Mouse (Mus musculus) heart, postnatal 36 days (tissue): ENCODE measurements around the gene Tada3. TPM values are rescaled to one million over a fixed set of nuclear protein-coding genes. Genes with fewer than 3 reads are reported as not detected.

Experiments
- DNase-seq, 2 experiments: peaks; one replicate each; pipeline ENCODE4 v3.0.0; 2021 to 2022
- intact Hi-C: fragments of 180-260 bp; cut with DNase I; formaldehyde crosslinking; loops from one replicate; pipeline ENCODE4 v1.15.1; 2025
- total RNA-seq, 2 experiments: library from RNA; stranded (reverse); gene quantifications; 2 replicates each; pipeline ENCODE4 v1.2.3; 2021

The Tada3 gene
- total RNA-seq = 10 to 100 TPM; 23.6 to 24.4 TPM

DNA sequence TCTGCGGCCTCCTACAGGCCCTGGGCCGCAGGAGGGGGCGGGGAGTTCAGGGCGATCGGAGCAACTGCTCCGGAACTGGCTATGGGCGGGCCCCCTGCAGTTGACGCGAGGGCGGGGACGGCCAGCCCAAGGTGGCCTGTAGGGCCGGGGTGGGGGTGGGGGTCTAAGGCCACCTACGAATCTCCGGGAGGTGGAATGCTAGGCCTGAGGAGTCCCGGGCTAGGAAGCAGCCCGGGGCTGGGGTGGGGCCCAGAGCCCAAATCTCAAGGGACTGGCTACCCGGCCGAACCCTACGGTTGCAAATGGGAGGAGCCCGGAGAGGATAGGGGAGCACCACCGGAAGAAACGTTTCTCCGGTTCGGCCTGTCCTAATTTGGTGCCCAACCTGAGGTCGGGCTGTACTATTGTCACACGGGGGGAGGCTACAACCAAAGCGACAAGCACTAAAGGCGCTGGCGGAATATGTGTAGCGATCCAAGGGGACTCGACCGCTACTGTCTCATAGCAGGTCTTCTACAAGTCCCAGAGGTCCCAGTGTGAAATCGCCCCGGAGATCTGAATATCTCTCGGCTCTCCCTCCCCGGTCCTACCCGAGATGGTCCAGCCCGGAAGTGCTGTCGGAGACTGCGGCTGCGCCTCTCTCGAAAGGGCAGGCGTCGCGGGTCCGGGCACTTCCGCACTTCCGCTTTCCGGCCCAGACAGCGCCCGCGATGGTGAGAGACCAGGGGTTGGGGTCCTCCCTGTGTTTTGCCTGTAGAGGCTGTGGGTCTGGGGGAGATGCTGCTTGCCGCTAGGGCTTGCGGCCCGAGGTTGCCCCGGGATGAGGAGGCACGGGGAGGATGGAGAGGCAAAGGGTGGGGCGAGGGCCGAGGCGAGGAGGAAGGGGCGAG is at the start of gene Tada3, which contains the start of gene Arpc4:
TSS of gene Tada3 (minus strand) at position 388 of the 890 bp plus-strand sequence.
TSS of gene Arpc4 (plus strand) at position 620 of the 890 bp plus-strand sequence.
- intact Hi-C loops = loop anchor here (1.0 to 5.0 kb wide), 7 partner anchors 34 to 330 kb away; partner anchors contain the start of genes Brpf1, Camk1, Ogg1 and Rpusd3
- peak; percentile 92 to 96 for DNase-seq

DNA sequence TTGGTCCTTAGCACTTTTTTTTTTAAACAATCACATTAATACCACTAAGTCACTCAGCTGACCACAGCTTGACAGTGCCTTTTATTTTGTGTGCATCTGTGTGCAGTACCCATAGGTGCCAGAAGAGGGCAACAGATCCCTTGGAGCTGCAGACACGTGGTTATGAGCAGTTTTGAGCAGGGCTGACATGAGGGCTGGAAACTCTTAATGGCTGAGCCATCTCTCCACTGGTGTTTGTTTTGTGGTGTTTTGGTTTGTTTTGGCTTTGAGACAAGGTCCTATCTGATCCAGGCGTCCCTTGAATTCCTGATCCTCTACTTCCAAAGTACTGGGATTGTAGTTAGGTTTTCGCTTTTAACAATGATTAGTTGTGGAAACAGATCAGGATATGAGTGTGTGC is 49.7 kb upstream of the Tada3 start:
- intact Hi-C loops = no loop called here
- no peak for DNase-seq

DNA sequence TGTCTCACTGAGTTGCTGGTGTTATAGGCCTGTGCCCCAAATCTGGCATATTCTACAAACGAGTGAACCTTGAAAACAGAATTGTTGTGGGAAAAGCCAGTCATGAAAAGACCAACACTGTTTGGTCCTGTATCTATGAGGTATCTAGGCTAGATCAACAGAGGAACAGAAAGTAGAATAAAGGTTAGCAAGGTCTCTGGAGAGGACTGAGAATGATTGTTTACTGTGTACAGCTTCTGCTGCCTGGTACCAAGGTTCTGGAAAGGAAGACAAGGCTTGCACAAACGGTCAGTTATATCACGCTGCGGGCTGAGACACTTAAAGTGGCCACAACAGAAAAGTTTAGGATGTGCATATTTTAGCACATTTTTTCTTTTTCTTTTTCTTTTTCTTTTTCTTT is 49.0 kb upstream of the Tada3 start:
- intact Hi-C loops = no loop called here
- DNase-seq = no peak

DNA sequence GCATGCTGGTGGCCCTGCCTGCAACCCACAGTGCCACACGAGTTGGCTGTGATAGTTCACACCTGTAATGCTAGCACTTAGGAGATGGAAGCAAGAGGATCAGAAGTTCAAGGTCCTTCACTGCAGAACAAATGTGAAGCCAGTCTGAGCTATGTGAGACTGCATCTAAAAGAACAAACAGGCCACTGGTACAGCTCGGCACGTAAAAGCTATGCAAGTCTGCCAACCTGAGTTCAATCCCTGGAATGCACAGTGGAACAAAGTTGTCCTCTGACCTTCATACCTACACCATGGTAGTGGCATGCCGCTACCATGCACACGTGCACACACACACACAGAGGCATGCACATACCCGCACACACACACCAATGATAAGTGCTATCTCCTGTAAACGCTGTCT is 46.5 kb upstream of the Tada3 start:
- intact Hi-C loops = loop anchor here (1.0 kb wide), 1 partner anchor 46 kb away; the partner anchor contains the start of gene Arpc4
- DNase-seq = no peak

DNA sequence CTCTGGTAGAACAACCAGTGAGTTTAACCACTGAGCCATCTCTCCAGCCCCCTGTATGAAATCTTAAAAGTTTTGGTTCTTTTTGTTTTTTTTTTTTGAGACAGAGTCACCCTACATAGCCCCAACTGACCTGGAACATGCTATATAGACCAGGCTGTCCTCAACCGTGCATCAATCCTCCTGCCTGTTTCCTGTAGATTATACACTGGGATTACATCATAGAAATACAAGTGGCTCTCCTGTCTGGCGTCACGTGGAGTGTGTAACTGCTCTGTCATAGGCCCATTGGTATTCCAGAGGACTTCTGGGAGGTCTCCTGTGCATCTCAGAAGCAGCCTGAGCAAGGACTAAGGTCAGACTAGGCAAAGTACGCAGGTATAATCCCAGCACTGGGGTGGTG is 45.3 kb upstream of the Tada3 start:
- DNase-seq = no peak
- intact Hi-C loops = no loop called here

DNA sequence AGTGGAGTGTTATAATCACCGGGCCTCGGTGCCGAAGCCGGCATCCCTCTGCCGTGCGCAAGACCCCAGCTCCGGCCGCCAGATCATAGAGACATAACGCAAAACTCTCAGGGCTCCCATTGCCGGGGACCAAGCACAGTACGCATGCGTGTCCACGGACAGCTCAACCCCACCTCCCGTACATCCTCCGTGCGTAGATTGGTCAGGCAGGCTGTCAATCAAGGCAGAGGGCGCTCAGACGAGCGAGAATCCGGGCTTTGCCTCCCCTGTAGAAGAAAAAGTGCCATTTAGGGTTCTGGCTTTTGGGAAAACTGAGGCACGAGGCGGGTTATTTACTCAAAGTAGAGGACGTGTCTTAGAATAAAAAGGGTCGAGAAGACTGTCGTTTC is 41.5 kb upstream of the Tada3 start, which contains the start of gene Rpusd3:
TSS of gene Rpusd3 (minus strand) at position 142 of the 389 bp plus-strand sequence.
- intact Hi-C loops = loop anchor here (2.0 kb wide), 1 partner anchor 40 kb away; the partner anchor contains the start of gene Arpc4
- peak; percentile 100 for DNase-seq

DNA sequence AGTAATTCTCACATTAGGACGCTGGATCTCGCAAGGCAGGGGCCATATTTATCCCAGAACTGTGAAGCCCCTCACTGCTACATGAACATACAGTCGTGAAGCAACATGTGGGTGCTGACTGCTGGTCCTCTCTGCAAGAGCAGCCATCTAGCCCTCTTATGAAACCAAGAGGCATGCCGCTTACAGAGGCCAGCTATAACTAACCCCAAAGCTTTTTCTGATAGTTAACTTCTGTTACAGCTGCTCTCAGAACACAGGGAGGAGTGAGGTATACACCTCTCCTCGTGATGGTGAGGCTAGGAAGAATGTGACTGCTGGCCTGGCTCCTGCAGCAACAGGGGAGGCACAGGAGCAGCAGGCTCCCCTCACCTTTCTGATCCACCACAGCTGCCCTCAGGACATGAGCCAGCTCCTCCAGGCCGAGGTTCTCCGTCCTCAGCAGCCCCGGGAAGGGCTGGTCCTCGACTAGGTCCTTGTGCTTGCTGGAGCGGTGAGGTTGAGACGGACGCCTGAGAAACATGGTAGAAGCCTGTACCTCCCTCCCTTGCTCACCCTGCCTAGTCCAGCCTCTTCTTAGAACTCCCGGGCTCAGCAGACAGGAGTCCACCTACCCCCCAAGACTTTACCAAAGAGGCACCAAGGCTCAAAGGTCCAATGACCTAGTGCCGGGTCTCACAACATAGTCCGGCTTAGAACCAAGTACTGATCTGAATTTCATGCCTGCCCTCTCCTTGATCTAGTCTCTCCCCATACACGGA is 40.9 kb upstream of the Tada3 start:
- DNase-seq = no peak
- intact Hi-C loops = loop anchor here (2.0 kb wide), 1 partner anchor 40 kb away; the partner anchor contains the start of gene Arpc4

DNA sequence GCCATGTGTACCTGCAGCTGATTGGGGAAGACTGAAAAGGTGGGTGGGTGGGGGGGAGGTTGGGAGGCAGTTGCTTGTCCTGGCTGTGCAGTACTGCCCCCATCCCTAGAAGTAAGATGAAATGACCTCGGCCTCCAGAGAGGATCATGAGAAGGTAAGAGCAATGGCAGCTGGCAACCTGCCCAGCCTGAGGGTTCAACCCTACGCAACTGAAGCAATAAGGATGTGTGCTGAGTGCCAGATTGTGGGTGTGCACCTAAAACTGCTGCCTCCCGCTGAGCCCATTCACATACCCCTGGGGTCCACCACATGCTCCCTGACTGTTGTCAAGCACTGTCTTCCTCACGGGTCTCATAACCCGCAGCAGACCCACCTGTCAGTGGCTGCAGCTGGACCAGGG is 38.7 kb upstream of the Tada3 start:
- no peak for DNase-seq
- intact Hi-C loops = no loop called here

DNA sequence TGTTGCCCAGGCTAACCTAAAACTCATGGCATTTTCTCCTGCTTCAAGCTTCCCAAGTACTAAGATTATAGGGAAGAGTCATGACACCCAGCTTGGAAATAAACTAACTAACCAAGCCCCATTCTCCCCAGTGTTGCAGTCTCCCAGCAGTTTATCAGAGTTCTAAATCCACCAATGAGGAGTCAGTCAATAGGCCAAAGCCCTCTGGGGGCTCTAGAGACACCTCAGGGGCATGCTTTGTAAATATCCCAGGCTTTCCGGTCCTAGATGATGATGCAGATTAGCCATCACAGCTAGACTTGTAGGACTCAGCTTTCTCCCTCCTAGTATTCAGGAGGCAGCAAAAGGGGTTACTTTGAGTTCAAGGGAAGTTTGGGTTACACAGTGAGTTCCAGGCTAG is 32.3 kb upstream of the Tada3 start:
- intact Hi-C loops = no loop called here
- no peak for DNase-seq

DNA sequence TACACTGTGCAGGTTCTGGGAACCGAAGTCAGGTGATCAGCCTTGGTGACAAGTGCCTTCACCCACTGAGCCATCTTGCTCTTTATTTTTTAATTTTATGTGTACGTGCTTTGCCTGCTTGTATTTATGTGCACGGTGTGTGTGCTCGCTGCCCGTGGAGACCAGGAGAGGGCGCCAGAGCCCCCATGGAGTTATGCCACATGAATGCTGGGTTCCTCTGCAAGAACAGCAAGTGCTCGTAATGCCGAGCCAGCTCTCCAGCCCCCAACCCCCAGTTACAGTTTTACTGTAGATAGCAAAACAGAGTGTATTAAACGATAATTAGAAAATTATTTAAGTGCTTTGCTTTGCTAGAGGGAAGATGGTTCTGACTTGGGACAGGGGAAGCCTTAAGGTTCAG is 29.0 kb upstream of the Tada3 start:
- no peak for DNase-seq
- intact Hi-C loops = no loop called here

DNA sequence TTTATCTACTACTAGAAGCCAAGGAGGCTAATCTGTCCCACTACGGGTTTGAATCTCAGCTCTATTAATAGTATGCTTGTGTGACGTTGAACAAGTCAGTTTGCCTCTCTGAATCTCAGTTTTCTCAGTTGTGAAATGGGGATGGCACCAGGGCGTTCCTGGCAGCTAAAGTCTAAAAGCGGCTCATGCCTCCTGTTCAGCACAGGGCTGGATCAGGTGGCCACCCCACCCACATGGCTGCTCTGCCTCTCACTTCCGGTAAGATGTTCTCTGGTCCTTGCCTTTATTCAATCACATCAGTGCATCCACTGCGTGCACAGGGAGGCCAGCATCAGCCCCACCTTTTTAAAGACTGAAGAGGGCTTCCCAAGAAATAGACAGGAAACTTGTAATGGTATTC is 27.8 kb upstream of the Tada3 start:
- intact Hi-C loops = no loop called here
- no peak for DNase-seq

DNA sequence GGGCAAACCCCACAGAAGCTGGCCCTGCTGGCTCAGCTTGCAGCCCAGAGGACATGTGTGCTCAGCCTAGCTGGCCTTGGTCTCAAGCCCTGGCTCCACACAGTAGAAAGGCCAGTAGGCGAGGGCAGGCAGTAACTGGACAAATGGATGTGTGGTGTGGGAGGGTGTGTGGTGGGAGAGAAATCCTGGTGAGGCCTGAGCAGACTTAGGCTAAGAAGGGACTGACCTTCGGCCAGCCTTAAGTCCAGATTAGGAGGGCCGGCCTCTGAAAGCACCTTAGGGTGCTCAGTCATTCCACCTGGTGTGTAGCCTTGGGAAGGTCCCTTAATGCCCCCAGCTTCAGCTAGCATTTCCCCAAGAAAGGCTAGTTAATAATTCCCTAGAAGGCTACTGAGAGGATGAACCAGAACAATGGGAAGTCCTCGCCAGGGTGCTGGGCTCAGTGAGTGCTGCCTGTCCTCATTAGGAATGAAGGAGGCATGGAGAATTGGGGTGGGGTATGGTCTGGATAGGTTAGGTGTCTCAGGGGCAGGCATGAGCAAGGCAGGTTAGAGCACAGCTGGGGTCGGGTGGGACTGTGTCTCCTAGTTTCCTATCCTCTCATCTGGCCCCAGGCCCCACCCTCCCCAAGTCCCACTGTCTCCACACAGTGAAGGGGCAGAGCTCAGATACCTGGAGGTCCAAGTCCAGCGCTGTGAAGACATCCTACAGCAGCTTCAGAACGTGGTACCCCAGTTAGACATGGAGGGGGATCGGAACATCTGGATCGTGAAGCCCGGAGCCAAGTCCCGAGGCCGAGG is 27.2 kb upstream of the Tada3 start:
- intact Hi-C loops = no loop called here
- no peak for DNase-seq

DNA sequence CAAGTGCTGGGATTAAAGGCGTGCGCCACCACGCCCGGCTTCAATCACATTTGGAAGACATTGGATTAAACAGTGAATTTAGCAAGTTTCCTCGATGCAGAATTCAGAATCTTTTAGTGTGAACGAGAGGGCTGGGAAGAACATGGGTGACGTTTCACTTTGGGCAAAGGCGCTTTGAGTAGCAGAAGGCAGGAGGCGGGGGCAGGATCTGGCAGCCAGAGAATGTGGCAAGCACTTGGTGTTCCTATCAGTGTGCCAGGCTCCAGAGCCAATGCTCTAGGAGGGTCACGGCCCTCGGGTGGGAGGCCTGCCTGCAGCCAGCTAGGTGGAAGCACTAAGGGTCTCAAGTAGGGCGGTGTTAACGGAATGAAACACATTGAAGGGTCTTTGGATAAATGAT is 24.4 kb upstream of the Tada3 start:
- intact Hi-C loops = no loop called here
- DNase-seq = no peak

DNA sequence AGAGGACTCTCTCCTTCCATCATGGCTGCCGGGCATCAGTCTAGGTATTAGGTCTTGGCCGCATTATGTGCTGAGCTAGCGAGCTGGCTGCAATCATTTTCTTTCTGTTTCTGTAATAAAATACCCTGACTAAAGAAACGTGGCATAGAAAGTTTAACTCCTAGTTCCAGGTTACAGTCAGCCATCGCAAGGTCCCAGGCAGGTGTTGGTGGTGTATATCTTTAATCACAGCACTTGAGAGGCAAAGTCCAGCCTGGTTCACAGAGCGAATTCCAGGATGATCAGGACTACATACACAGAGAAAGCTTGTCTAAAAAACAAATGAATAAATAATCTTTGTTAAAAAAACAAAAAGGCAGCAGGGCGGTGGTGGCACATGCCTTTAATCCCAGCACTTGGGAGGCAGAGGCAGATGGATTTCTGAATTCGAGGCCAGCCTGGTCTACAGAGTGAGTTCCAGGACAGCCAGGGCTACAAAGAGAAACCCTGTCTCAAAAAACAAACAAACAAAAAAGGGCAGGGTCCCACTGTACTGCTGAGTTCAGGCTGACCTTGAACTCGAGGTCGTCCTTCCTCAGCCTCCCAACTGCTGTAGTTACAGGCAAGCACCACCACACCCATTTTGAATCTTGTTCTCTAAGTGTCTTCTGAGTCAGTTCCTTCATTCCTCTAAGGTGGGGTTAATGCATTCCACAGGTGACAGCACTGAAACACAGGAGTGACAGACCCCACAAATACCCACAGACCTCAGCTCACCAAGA is 18.8 kb upstream of the Tada3 start:
- DNase-seq = no peak
- intact Hi-C loops = no loop called here

DNA sequence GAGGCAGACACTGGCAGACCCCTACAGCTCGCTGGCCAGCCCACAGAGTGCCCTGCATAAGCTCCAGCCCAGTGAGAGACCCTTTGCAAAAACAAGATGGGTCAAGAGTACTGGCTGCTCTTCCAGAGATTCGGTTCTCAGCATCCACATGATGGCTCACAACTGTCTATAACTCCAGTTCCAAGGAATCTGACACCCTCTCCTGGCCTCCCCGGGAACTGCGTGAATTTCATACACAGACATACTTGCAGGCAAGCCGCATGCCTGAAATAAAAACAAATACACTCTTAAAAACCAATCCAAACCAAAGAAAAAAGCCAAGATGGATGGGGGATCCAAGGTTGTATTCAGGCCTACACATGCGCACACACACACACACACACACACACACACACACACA is 17.8 kb upstream of the Tada3 start:
- intact Hi-C loops = no loop called here

DNA sequence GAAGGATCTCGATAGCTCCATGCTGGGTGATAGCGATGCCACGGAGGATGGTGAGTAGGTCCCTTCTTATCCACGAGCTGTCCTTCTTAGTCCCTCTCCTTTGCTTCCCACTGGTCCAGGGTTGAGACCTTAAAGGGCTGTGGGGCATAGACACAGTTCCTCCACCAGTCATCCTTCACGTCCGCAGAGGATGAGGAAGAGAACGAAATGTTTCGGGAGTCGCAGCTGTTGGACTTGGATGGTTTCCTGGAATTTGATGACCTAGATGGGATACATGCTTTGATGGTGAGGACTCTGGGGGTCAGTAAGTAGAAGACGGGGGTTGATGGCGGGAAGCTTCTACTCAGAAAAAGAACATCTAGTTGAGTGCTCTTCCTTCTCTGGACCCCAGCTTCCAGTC is 17.1 kb upstream of the Tada3 start:
- intact Hi-C loops = no loop called here
- DNase-seq = no peak

More for the DNA sequence above, 17.8 kb upstream of the Tada3 start:
- no peak for DNase-seq

DNA sequence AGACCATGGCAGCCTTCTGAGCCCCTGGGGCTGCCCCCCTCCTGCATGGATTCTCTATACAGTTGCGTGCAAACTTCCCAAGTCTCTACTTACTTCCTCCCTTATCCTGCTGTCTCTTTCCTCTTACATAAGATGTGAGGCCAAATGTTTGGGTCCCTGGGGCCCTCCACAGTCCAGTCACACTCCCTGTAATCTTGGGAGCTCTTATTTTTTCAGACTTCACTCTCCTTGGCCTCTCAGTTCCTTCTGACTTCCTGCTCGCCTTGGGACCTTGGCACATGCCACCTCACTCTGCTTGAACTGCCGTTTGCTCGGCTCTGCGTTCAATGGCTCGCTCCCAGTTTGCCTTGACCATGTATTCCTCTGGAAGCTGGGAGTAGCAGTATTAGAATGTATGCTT is 16.3 kb upstream of the Tada3 start:
- DNase-seq = no peak
- intact Hi-C loops = no loop called here

DNA sequence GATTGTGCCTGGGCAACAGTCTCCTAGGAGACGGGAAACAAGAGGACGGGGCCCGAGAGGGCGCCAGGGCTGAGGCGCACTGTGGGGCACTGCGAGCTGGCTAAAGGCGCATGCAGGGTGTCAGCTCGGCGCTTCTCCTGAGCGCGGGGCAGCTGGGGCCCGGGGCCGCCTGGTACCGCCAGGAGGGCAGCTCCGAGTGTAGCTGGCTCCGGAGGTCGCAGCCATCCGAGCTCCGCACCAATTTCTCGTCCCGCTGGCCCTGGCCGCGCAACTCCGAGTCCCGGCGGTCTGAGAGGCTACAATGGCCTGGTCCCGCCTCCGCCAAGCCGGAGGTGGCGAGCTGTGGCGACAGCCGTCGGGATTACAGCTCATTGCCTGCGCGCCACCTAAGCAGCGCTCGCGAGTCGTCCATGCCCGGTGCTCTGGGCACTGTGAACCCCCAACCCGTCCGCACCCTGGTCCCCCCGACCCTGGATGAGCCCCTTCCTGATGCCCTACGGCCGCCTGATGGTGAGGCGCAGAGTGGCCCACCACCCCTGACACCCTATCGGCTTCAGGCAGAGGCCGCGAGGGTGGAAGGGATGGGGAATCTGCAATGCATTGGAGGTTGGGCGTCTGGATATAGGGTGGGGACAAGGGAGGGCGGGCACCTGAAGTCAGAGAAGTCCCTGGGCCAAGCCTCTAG is 14.8 kb upstream of the Tada3 start:
- intact Hi-C loops = no loop called here

DNA sequence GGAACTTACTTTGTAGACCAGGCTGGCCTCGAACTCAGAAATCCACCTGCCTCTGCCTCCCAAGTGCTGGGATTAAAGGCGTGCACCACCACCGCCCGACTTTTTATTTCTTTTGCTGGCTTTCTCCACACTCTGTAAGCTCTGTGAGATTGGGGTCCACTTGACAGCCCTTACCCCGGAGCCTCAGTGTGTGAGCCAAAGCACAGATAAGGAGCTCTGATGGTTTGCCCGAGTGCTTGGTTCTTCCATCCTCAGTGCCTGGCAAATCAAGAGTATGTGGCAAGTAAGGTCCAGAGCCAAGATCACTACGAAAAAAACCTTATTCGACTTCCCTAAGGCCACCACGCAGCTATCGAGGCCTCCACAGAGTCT is 14.3 kb upstream of the Tada3 start:
- no peak for DNase-seq
- intact Hi-C loops = no loop called here

More for the DNA sequence above, 14.8 kb upstream of the Tada3 start:
- peak; percentile 39 to 53 for DNase-seq
